Mouse (Mus musculus) heart, adult 10 weeks (tissue): ENCODE measurements around the gene Apoc1. TPM values are rescaled to one million over a fixed set of nuclear protein-coding genes. Genes with fewer than 3 reads are reported as not detected.

Source experiments
- polyA plus RNA-seq: library from polyadenylated mRNA; stranded (reverse); fragments of 350-450 nt; fragmentation: Illumina TruSeq; extraction: RNeasy Lipid Tissue Mini Kit (QIAGEN cat#74804); gene quantifications from one replicate; pipeline ENCODE4 v1.2.3, GENCODE M21; 2014; ENCODE audit warnings: low read depth, low replicate concordance

Apoc1 gene
- polyA plus RNA-seq: 21.5 TPM

DNA sequence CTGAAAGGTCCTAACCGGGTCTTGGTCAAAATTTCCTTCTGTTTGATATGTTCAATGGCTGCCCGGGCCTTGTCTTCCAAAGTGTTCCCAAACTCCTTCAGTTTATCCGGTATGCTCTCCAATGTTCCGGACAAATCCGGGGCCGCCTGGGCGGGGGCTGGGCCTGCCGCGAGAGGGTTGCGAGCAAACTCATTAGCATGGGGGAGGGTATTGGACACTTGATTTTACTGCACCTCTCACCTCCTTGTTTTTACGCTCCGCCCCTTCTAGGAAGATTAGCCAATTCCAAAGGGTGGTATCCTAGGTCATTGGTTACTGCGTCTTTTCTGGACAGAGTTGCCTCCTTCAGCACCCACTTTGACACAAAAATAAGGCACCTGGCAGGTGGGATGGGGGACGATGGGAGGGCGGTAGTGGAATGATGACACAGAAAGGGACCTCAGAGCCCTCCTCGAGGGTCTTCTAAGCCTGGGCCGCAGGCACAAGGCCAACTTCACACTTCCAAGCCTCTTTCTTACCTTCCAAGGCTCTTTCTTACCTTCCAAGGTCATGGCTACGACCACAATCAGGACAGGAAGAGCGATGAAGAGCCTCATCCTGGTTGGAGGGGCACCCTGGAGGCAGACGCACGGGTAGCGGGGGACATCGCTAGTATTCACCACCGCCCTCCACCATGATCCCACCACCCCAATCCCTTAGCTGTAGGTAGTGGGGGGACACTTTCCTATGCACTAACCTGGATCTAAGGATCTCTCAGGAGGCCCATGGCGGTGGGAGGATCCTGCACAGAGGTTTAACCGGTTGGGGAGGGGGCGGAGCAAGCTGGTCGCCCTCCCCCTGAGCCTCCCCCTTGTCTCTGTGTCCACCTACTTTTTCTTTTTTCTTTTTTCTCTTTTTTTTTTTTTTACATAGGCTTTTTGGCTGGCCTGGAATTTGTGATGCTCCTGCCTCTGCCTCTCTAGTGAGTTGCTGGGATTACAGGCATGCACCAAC is at the start of gene Apoc1:
Gene Apoc1, minus strand, starts transcription at position 788 of the 993 bp plus-strand sequence.

DNA sequence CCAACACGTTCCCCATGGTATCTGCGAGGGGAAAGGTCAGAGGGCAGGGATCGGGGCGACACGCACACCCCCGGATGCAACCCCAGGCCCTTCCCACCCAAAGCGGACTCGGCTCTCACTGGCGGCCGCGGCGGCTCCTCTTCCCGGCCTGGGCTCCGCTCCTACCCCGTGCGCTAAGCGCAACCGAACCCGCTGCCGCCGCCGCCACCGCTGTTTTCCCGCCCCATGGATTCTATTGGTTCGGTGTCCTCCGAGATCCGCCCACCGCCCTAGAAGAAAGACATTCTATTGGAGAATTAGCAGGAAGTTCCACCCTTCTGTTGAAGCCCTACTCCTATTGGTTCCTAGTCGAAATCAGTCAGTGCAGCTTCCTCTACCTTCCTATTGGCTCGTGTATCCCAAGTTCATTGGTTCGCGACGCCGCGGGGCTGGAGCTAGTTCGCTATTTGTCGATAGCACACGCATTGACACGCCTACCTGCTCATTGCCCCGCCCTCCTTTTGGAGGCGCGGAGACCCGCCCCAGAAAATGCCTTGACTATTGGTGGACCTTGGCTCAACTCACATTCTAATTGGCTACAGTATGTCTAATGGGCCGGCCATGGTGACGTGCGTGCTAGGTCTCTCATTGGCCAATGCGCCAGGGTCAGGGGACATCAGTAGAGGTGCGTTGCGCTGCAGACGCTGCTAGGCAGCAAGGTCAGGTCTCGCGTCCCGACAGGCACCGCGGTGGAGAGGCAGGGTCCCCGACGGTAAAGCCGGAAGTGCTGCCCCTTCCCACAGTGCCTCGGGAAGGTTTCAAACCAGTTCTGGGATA is 23.0 kb upstream of the Apoc1 start, which contains the start of gene Tomm40:
Gene Tomm40, minus strand, starts transcription at position 200 of the 816 bp plus-strand sequence.

DNA sequence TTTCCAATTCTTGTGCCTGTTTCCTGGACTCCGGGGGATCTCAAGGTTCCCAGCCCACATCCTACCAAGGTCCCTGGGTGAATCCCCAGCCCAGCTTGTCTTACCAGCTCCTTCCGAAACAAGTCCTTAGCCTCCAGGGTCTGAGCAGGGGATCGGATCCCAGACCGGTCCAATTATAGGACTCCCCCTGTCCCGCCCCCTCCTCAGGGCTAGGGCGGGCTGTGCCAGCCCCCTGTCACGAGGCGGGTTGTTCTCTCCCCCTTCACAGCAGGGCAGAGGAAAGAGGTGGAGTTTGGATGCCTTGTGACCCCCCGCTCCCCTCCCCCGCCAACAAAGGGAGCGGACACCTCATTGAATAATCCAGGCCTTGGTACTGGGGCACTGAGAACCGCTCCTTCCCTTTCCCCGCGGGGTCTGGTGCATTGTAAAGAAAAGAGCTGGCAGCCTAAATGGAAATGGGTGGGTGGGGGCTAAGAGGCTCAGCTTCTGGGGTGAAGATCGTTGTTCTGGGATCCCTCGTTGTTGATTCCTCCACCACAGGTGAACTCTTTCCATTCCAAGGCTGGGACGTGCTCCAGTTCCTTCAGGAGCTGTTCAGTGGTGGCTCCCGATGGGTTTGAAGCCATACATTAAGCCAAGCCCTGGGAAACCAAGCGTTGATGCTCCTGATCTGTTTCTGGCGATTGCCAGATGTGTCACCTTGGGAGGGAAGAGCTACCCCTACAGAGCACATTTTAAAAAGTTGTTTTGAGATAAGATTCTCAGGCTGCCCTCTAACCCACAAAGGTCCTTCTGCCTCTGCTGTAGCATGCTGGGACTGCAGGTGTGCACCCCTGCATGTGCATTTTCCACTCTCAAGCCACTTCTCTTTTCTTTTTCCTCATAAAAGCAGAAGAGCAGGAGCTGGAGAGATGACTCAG is 6.7 kb upstream of the Apoc1 start, which contains the start of gene Apoe:
Gene Apoe, minus strand, starts transcription at position 282 of the 920 bp plus-strand sequence.

DNA sequence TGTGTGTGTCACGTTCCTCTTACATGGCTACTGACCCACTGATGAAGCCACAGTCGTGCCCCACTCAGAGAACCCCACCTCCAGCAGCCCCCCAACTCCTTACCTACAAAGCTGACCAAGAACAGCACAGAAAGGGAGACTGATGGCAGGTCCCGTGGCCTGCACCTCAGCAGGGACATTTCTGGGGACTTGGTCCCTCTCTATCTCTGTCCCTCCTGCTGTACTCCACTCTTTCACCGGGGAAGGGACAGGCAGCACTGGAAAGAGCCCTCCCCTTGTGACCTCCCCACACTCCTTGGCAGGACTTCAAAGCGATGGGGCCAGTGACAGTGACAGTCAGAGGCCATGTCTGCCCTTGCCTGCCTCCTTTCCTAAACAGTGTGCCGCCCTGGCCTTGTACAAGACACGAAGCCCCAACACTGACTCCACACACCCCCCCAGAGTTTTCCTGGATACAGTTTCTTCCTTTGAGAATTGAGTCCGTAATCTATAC is 11.2 kb downstream of the Apoc1 start, which contains the start of the genes Gm44805 and Apoc4:
Gene Gm44805, minus strand, starts transcription at position 222 of the 493 bp plus-strand sequence.
Gene Apoc4, minus strand, starts transcription at position 278 of the 493 bp plus-strand sequence.

DNA sequence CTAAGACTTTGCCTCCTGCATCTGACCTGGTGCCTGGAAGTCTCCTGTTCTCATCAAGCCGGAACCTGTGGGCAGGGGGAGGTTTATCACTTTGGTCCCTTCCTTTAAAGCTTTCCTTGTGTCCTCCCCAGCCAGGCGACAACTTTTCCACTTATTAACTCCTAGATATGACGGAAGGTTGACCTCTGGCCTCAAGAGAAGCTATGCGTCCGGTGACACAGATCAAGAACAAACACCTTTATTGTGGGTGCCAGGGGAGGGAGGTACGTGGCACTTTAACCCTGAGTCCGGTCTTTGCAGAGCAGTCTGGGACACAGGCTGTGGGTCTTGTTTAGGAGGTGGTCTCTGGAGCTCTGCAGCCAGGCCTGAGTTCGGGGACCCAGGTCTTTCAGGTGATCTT is 14.6 kb downstream of the Apoc1 start, which contains the start of gene Apoc2:
Gene Apoc2, minus strand, starts transcription at position 70 of the 400 bp plus-strand sequence.

DNA sequence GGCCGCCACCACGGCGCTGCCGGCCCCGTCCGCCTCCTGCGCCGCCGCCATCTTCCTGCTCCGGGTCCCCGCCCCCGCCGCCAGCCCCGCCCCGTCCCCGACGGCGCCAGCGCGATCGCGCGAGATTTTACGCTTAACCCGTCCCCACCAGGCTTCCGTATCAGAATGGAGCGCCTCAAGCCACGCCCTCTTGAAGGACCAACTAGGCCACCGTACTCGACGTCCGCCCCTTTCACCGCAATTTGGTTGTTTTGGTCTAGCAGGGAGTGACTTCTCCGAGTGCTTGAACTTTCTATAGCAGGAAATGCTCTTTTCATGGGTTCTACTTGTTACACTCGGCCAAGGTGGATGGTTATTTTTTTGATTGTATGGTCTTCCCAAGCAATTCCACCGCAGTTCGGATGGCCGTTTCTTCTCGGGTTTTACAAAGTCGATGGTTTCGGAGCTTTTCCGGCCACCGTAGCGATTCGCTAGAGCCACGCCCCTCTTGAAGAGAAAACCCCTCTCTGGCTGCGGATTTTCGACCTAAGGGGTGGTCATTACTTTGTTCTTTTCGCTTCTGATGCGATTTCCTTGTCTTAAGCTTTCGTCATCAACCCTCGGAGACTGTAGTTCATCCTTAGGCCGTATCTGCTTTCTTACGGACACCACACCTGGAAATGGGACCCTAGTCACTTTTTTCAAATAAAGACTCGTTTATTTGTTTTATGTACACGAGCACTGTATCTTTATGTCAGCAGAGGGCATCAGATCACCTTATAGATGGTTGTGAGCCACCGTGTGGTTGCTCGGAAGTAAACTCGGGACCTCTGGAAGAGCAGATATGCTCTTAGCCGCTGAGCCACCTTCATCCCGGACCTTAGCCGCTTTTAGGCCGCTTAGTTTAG is 27.3 kb downstream of the Apoc1 start, which contains the start of gene Clptm1:
Gene Clptm1, minus strand, starts transcription at position 79 of the 887 bp plus-strand sequence.

Other genes starting within 250 kb of the Apoc1 start
- gene Mark4, start 233.8 kb downstream of the Apoc1 start, polyA plus RNA-seq: 16.4 TPM
- gene Exoc3l2, start 229.3 kb downstream of the Apoc1 start, polyA plus RNA-seq: 1.4 TPM
- 2.7 TPM for gene Bloc1s3, start 184.3 kb downstream of the Apoc1 start, polyA plus RNA-seq
- 23.6 TPM for gene Trappc6a, start 184.3 kb downstream of the Apoc1 start, polyA plus RNA-seq
- gene Nkpd1, start 174.8 kb downstream of the Apoc1 start, polyA plus RNA-seq: not detected
- 69.0 TPM for gene Ppp1r37, start 129.6 kb downstream of the Apoc1 start, polyA plus RNA-seq
- 1.1 TPM for gene Zfp296, start 115.4 kb downstream of the Apoc1 start, polyA plus RNA-seq
- gene Gemin7, start 115.1 kb downstream of the Apoc1 start, polyA plus RNA-seq: 53.3 TPM
- 35.4 TPM for gene Clasrp, start 88.2 kb downstream of the Apoc1 start, polyA plus RNA-seq
- 8.3 TPM for gene Relb, start 63.2 kb downstream of the Apoc1 start, polyA plus RNA-seq
- gene Clptm1, start 27.6 kb downstream of the Apoc1 start, polyA plus RNA-seq: 73.7 TPM
- gene Apoc2, start 14.7 kb downstream of the Apoc1 start, polyA plus RNA-seq: 1.0 TPM
- not detected for gene Gm44805, start 11.2 kb downstream of the Apoc1 start, polyA plus RNA-seq
- 3.5 TPM for gene Apoc4, start 11.2 kb downstream of the Apoc1 start, polyA plus RNA-seq
- gene Apoe, start 6.5 kb upstream of the Apoc1 start, polyA plus RNA-seq: 747 TPM
- 73.7 TPM for gene Tomm40, start 22.8 kb upstream of the Apoc1 start, polyA plus RNA-seq
- gene Nectin2, start 57.8 kb upstream of the Apoc1 start, polyA plus RNA-seq: 32.1 TPM
- 183 TPM for gene Bcam, start 78.4 kb upstream of the Apoc1 start, polyA plus RNA-seq
- 0.45 TPM for gene Cblc, start 104.1 kb upstream of the Apoc1 start, polyA plus RNA-seq
- 5.8 TPM for gene Bcl3, start 130.1 kb upstream of the Apoc1 start, polyA plus RNA-seq
- not detected for gene Gm19345, start 159.3 kb upstream of the Apoc1 start, polyA plus RNA-seq
- not detected for gene Ceacam16, start 168.6 kb upstream of the Apoc1 start, polyA plus RNA-seq
- gene Ceacam19, start 195.3 kb upstream of the Apoc1 start, polyA plus RNA-seq: not detected
- 37.7 TPM for gene Pvr, start 228.5 kb upstream of the Apoc1 start, polyA plus RNA-seq